Mouse (Mus musculus) forebrain, embryonic 14.5 days (tissue): ENCODE measurements around the gene Thbs2. TPM values are rescaled to one million over a fixed set of nuclear protein-coding genes. Genes with fewer than 3 reads are reported as not detected.
"Not testable (repeated sequence)": the region's sequence is repeated elsewhere in the genome, so short reads cannot be mapped to it uniquely, and the experiment has no call there.

ENCODE experiments used
- ATAC-seq: fragments of 200-750 bp; cut with Nextera tagmentation; 2 replicates; pipeline ENCODE4 v1.8.0; 2017; ENCODE audit warnings: mild to moderate bottlenecking, moderate library complexity
- DNase-seq: peaks from one replicate; pipeline ENCODE4 v3.0.0-alpha.2; 2015; ENCODE audit warnings: low spot score
- H3K27ac ChIP-seq: fragments of 300-500 bp; sonication (generic); 2 replicates; pipeline ENCODE4 v1.5.1; 2014; ENCODE audit warnings: low read depth, mild to moderate bottlenecking, control low read depth, low read length, moderate library complexity
- H3K27me3 ChIP-seq: fragments of 300-500 bp; sonication (generic); replicated peaks from 2 replicates; pipeline ENCODE4 v1.6.1; 2014; ENCODE audit warnings: low read length, control low read depth, mixed read lengths; ENCODE audit not compliant: control insufficient read depth, insufficient read depth
- H3K36me3 ChIP-seq: fragments of 300-500 bp; sonication (generic); 2 replicates; pipeline ENCODE4 v1.6.1; 2014; ENCODE audit warnings: low read length, control low read depth; ENCODE audit not compliant: control insufficient read depth, insufficient read depth
- H3K4me1 ChIP-seq: fragments of 300-500 bp; sonication (generic); 2 replicates; pipeline ENCODE4 v1.6.1; 2014; ENCODE audit warnings: antibody characterized with exemption, low read length, control low read depth; ENCODE audit not compliant: control insufficient read depth, insufficient read depth
- H3K4me2 ChIP-seq: fragments of 300-500 bp; sonication (generic); 2 replicates; pipeline ENCODE4 v1.6.1; 2014; ENCODE audit warnings: mild to moderate bottlenecking, control low read depth, low read length
- H3K4me3 ChIP-seq: fragments of 300-500 bp; sonication (generic); 2 replicates; pipeline ENCODE4 v1.5.1; 2014; ENCODE audit warnings: low read depth, low read length, control low read depth
- H3K9ac ChIP-seq: fragments of 300-500 bp; sonication (generic); 2 replicates; pipeline ENCODE4 v1.6.1; 2014; ENCODE audit warnings: mild to moderate bottlenecking, low read length, control low read depth, moderate library complexity
- H3K9me3 ChIP-seq: fragments of 300-500 bp; sonication (generic); replicated peaks from 2 replicates; pipeline ENCODE4 v1.6.1; 2016; ENCODE audit warnings: low read length, control low read depth, mixed read lengths; ENCODE audit not compliant: control insufficient read depth
- WGBS: fragments of 180-500 bp; shearing (Covaris S2); extraction: QIAGEN DNeasy Blood & Tissue Kit; methylation state at CpG from one replicate; pipeline ENCODE4 v1.1.7; 2014; 5-methylcytosine and 5-hydroxymethylcytosine counted together
- polyA plus RNA-seq: library from polyadenylated mRNA; unstranded; fragments of >200 nt; fragmentation: Nextera tagmentation; extraction: Ambion mirVana; gene quantifications from 2 replicates; pipeline ENCODE4 v1.2.1, GENCODE M21; 2014

Gene Thbs2
- polyA plus RNA-seq, 1 experiment from 2014 or later = 1.4 TPM

DNA sequence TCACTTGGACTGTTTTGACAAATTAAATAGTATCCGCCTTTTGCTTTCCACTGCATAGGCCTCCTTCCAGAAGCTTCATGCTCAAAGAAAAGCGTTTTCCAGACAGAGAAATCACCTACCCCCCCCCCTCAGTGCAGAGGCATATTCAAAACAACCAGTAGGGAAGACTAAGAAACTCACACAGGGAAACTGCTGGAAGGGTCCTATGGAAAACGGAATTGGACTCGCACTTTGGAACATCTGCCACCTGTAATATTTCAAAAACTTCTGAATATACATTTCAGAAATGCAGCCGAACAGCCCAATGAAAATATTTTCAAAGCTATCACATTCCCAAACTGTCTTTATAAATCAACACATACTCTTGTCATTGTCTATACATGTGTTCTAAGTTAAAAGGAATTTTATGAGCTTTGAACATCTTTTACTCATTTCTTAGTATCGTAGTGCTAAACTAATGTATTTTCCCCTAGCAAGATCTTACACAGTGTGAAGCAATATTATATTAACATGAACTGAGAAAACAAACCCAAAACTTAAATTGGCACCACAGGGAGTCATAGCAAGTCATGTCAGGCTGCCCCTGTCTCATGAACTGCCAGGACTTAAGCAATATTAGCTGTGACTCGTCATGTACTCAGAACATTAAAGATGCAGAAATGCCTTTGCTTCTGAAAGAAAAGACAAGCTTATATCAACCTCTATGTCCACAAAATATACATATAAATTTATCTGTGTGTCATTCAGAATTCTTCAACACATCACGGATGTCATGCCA, 58.3 kb downstream of the Thbs2 start:
- Histone ChIP-seq H3K27ac (no peak overlapping the region), H3K27me3 (no peaks in the 10 kb centered on the region), H3K4me2 (no peak overlapping the region), H3K9ac (no peak overlapping the region), H3K9me3 (no peaks in the 10 kb centered on the region), H3K4me1 (no peaks in the 10 kb centered on the region), H3K4me3 (no peak overlapping the region), H3K36me3 (no peaks in the 10 kb centered on the region)
- 91% methylated on average over 8 of the region's 8 CpGs for WGBS
- no peak for ATAC-seq
- no peak for DNase-seq

DNA sequence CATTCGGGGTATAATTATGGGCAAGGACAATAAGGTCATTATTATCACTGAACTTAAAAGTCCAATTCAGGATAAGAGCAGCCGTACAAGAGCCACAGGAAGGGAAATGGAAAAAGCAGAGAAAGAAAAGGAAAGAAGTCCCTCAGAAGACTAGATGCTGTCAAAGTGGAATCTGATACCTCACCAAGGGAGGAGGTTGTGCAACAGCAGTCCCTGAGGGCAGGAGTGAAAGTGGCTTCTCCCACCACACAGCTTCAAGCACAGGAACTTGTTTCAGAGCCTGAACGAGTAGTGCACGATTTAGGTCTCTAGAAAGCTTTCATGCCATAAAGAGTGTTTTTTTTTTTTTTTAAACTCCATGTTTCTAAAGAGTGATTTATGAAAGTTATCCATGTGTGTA, 65.1 kb downstream of the Thbs2 start:
- no peak overlapping the region for H3K4me3 ChIP-seq
- DNase-seq (no peak), ATAC-seq (no peak)
- no peaks in the 10 kb centered on the region for H3K9me3 ChIP-seq
- WGBS = 87% methylated on average over 4 of the region's 4 CpGs
- H3K27me3 ChIP-seq = no peaks in the 10 kb centered on the region
- no peaks in the 10 kb centered on the region for H3K4me1 ChIP-seq
- H3K9ac ChIP-seq = no peak overlapping the region
- no peak overlapping the region for H3K27ac ChIP-seq
- no peak overlapping the region for H3K4me2 ChIP-seq
- H3K36me3 ChIP-seq = no peaks in the 10 kb centered on the region

DNA sequence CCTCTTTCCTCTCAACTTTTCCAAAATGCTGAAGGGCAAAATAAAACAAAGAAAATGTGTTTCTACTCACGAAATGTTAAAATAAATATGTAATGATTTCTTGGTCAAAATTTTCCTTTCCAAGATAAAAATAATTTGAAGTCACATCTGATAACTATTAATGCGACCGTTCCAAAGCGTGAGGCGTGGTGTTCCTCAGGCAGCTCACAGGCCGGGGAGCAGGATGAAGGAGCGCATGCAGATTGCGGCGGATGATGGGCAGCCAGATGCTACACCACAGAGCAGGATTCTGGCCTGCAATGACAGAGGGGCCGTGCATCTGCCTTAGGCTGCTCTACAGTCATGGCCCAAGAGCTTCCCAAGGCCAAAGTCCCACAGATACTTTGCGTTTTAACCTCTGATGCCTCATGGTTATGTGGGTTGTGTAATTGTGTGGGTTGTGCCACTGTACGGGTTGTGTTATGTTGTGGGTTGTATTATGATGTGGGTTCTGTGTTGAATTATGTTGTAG, 66.2 kb downstream of the Thbs2 start:
- no peak for DNase-seq
- 90% methylated on average over 12 of the region's 12 CpGs for WGBS
- Histone ChIP-seq H3K36me3 (no peaks in the 10 kb centered on the region), H3K4me1 (no peaks in the 10 kb centered on the region), H3K4me2 (no peak overlapping the region), H3K9ac (no peak overlapping the region), H3K27me3 (no peaks in the 10 kb centered on the region), H3K27ac (no peak overlapping the region), H3K4me3 (no peak overlapping the region), H3K9me3 (no peaks in the 10 kb centered on the region)
- no peak for ATAC-seq

DNA sequence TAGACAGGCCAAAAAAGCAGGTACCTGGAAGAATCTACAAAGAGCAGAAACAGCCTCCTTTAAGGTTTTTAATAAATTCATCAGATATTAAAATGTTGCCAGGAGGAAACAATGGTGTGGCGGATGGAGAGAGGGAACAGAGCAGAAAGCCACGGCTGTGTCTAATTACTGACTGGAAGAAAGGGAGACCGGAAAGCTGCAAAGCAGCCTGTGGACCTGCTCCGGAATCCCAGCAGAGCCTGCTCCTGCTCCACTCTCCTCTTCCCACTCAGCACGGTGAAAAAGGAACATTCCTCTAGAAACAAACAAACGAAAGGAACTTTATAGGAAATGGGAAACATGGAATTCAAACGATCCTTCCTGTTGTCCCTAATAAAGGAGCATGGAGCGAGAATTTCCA, 69.6 kb downstream of the Thbs2 start:
- no peak for DNase-seq
- Histone ChIP-seq H3K4me2 (no peak overlapping the region), H3K9me3 (no peaks in the 10 kb centered on the region), H3K9ac (no peak overlapping the region), H3K36me3 (no peaks in the 10 kb centered on the region), H3K27ac (no peak overlapping the region), H3K4me1 (no peaks in the 10 kb centered on the region), H3K27me3 (no peaks in the 10 kb centered on the region), H3K4me3 (no peak overlapping the region)
- 54% methylated on average over 8 of the region's 8 CpGs for WGBS
- no peak for ATAC-seq

DNA sequence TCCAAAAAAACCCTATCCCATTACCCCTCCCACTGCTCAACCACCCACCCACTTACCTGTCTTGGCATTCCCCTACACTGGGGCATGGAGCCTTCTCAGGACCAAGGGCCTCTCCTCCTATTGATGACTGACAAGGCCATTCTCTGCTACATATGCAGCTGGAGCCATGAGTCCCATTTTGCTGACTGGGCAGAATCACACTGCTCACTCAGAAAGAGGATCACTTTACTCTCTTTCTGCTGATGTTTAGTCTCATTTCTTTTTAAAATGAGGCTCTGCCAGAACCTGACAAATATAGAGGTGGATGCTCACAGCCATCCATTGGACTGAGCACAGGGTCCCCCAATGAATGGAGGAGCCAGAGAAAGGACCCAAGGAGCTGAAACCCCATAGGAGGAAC, 73.0 kb downstream of the Thbs2 start:
- not testable (repeated sequence) for H3K9me3 ChIP-seq, DNase-seq, H3K4me3 ChIP-seq, H3K4me2 ChIP-seq, ATAC-seq, H3K27me3 ChIP-seq, H3K4me1 ChIP-seq, H3K9ac ChIP-seq, H3K36me3 ChIP-seq, H3K27ac ChIP-seq

DNA sequence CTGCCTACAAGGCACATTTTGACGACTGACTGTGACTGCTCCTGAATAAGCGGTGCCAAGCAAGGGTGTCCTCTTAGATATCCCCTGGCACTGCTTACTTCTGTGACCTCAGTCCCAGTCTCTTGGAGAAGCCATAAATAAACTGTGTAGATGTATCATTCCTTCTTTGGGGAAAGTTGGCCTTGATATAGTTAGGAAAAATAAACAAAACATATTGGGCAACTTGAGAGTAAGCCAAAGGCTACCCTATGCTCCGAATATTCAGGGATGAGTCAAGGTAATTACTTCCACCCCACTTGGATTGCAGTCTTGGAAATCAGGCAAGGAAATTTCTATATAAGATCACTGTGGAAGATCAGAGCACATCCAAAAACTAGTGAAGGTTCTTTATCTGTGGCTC, 74.0 kb downstream of the Thbs2 start:
- Histone ChIP-seq H3K36me3 (no peaks in the 10 kb centered on the region), H3K27me3 (no peaks in the 10 kb centered on the region), H3K4me2 (no peak overlapping the region), H3K4me3 (no peak overlapping the region), H3K9ac (no peak overlapping the region), H3K4me1 (no peaks in the 10 kb centered on the region), H3K9me3 (no peaks in the 10 kb centered on the region), H3K27ac (no peak overlapping the region)
- DNase-seq (no peak), ATAC-seq (no peak)
- 87% methylated on average over 3 of the region's 3 CpGs for WGBS

DNA sequence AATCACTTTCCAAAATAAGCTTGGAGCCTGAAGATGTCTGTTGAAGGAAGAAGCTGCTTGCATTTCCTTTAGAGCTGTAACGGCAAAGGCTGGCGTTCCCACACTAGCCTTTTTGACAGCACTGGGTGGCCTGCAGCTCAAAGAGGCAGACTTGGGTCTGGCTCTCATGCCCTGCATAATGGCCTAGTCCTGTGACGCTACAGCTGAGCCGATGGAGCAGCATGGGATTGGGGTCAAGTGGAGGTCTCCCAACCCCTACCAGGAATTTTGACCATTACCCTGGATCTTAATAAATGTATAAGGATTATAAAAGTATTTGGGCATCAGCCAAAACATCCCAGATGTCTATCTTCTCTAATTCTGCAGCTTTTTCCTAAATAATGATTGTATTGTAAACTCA, 75.0 kb downstream of the Thbs2 start:
- H3K4me3 ChIP-seq = no peak overlapping the region
- no peak for ATAC-seq

More for the DNA sequence above, 75.0 kb downstream of the Thbs2 start:
- WGBS = 88% methylated on average over 4 of the region's 4 CpGs
- Histone ChIP-seq H3K4me1 (no peaks in the 10 kb centered on the region), H3K9ac (no peak overlapping the region), H3K36me3 (no peaks in the 10 kb centered on the region), H3K4me2 (no peak overlapping the region), H3K27ac (no peak overlapping the region), H3K9me3 (no peaks in the 10 kb centered on the region), H3K27me3 (no peaks in the 10 kb centered on the region)
- no peak for DNase-seq

Other genes starting within 250 kb of the Thbs2 start
- gene Wdr27, start 248.9 kb upstream of the Thbs2 start, polyA plus RNA-seq = 5.8 and 8.7 TPM in 2 replicates
- gene 1600012H06Rik, start 248.9 kb upstream of the Thbs2 start, polyA plus RNA-seq = 29.3 and 33.3 TPM in 2 replicates